Mouse (Mus musculus) olfactory bulb, adult 2 months (tissue): ENCODE data around the gene Fmo5. TPM values are rescaled to one million over a fixed set of nuclear protein-coding genes. Genes with fewer than 3 reads are reported as not detected.

Experiments used
- H3K27ac ChIP-seq: fragments of 200-500 bp; 2 replicates; pipeline ENCODE4 v1.5.1; 2012; ENCODE audit warnings: low read depth, low read length; ENCODE audit not compliant: insufficient read depth
- H3K4me1 ChIP-seq: fragments of 200-500 bp; 2 replicates; pipeline ENCODE4 v1.6.1; 2012; ENCODE audit warnings: low read length; ENCODE audit not compliant: control insufficient read depth, insufficient read depth
- H3K4me3 ChIP-seq: fragments of 200-500 bp; 2 replicates; pipeline ENCODE4 v1.5.1; 2012; ENCODE audit warnings: mild to moderate bottlenecking, low read depth, low read length, moderate library complexity; ENCODE audit not compliant: insufficient read depth
- CTCF ChIP-seq: fragments of 200-500 bp; IDR thresholded peaks from 2 replicates; pipeline ENCODE4 v1.5.1; 2012; ENCODE audit warnings: low read depth, mild to moderate bottlenecking, low read length, moderate library complexity; ENCODE audit not compliant: insufficient read depth
- POLR2A ChIP-seq: fragments of 200-500 bp; IDR thresholded peaks from 2 replicates; pipeline ENCODE4 v1.6.1; 2012; ENCODE audit warnings: mild to moderate bottlenecking, low read depth, low read length, moderate library complexity; ENCODE audit not compliant: insufficient read depth
- WGBS: fragments of 180-500 bp; shearing (Covaris S2); methylation state at CpG from one replicate; pipeline ENCODE4 v1.1.7; 2018; 5-methylcytosine and 5-hydroxymethylcytosine counted together
- polyA plus RNA-seq: library from polyadenylated mRNA; stranded (reverse); fragments of >200 nt; gene quantifications from 2 replicates; pipeline ENCODE4 v1.2.4, GENCODE M21; 2012; ENCODE audit warnings: low replicate concordance; ENCODE audit not compliant: missing spikeins, insufficient read depth, insufficient read length

Gene Fmo5
- polyA plus RNA-seq, 1 experiment, result not detected

GRCm38 (mm10) chr3:97681321-97682158 lies 52.9 kb downstream of the Fmo5 start:
- WGBS, result 3% methylated on average over 33 of the region's 33 CpGs
- H3K27ac ChIP-seq, result no peak overlapping the region
- TF ChIP-seq CTCF (peak; percentile 55), POLR2A (no peak)
- H3K4me1 ChIP-seq, result peaks cover 12% of the 10 kb centered on the region; the same call in 1 of the 2 replicates
- peak overlapping the region; percentile 28 for H3K4me3 ChIP-seq

GRCm38 (mm10) chr3:97682159-97682502 lies 53.5 kb downstream of the Fmo5 start:
- WGBS, result 8% methylated on average over 11 of the region's 11 CpGs

GRCm38 (mm10) chr3:97682576-97682975 lies 54.0 kb downstream of the Fmo5 start:
- H3K4me3 ChIP-seq, result no peak overlapping the region
- TF ChIP-seq CTCF (no peak), POLR2A (no peak)
- H3K27ac ChIP-seq, result no peak overlapping the region
- peaks cover 12% of the 10 kb centered on the region; the same call in 1 of the 2 replicates for H3K4me1 ChIP-seq
- 44% methylated on average over 5 of the region's 5 CpGs for WGBS

More at GRCm38 (mm10) chr3:97682159-97682502, 53.5 kb downstream of the Fmo5 start:
- TF ChIP-seq POLR2A, result no peak
- TF ChIP-seq CTCF, result no peak
- Histone ChIP-seq H3K4me3 (no peak overlapping the region), H3K27ac (no peak overlapping the region), H3K4me1 (peaks cover 12% of the 10 kb centered on the region; the same call in 1 of the 2 replicates)

- TF ChIP-seq POLR2A (no peak), CTCF (no peak)
- H3K27ac ChIP-seq, result no peak overlapping the region
- WGBS, result 18% methylated on average over 16 of the region's 16 CpGs
- H3K4me1 ChIP-seq, result peaks cover 12% of the 10 kb centered on the region; the same call in 1 of the 2 replicates
- no peak overlapping the region for H3K4me3 ChIP-seq
These were observed 55.1 kb downstream of the Fmo5 start for GRCm38 (mm10) chr3:97683560-97684195.

DNA sequence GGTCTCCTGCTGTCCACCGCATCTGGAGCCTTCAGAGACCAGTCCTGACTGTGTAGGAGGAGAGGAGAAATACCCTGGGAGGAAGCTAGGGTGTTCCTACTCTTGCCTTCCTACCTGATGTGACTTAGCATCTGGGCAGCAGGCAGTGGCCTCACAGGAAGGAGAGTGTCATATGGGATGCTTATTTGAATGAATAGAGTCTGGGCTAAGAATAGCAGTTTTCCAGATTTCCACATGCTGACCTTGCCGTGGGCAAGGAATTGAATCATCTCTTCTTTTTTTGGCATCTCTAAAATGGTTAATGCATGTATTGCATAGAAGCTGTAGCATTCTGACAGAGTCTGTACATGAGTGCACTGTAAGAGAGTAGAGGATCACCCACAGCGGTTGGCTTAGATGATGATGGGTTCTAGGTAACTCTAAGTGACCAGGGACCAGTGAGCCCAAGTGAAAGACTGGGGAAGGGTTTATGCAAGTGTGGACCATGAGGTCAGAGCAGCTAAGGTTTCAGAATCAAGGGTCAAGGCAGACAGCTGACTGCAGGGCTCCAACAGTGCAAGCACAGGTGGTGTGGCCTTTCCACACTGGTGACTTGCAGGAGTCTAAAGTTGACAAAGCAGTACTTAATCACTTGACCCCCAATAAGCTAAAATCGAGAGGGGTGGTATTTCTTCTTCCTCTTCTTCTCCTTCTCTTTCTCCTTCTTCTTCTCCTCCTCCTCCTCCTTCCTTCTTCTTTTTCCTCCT lies 57.9 kb downstream of the Fmo5 start:
- no peak overlapping the region for H3K27ac ChIP-seq
- WGBS, result 76% methylated on average over 4 of the region's 4 CpGs
- TF ChIP-seq CTCF (no peak), POLR2A (no peak)
- H3K4me1 ChIP-seq, result peaks cover 14% of the 10 kb centered on the region; the same call in 1 of the 2 replicates
- no peak overlapping the region for H3K4me3 ChIP-seq

DNA sequence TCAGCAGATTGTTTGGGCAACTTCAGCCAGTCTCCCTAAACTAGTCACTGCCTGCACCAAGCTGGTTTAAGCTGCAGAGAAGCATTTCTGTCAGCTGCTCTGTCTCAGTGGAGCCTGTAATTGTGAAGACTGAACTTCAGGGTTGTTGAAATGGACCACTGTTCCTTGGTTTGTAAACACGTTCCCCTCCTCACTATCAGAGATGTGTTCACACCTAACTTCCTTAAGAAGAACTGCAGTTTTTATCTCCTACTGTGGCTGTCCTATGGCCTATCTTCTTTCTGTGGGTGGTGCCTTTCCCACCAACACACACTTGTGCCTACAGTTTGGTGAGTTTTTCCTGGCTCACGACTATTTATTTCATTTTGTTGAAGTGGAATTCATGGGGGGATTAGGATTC lies 60.7 kb downstream of the Fmo5 start:
- no peak overlapping the region for H3K4me3 ChIP-seq
- peaks cover 10% of the 10 kb centered on the region for H3K4me1 ChIP-seq
- TF ChIP-seq POLR2A (no peak), CTCF (no peak)
- no peak overlapping the region for H3K27ac ChIP-seq
- 71% methylated on average over 2 of the region's 2 CpGs for WGBS

GRCm38 (mm10) chr3:97690590-97690989 lies 62.0 kb downstream of the Fmo5 start:
- TF ChIP-seq POLR2A (no peak), CTCF (no peak)
- H3K27ac ChIP-seq, result no peak overlapping the region
- WGBS, result 67% methylated on average over 7 of the region's 7 CpGs
- no peak overlapping the region for H3K4me3 ChIP-seq
- H3K4me1 ChIP-seq, result peaks cover 10% of the 10 kb centered on the region

- Histone ChIP-seq H3K4me1 (peaks cover 10% of the 10 kb centered on the region), H3K4me3 (no peak overlapping the region), H3K27ac (peak overlapping the region; percentile 19; the same call in 1 of the 2 replicates)
- no peak for TF ChIP-seq POLR2A
- TF ChIP-seq CTCF, result no peak
- 44% methylated on average over 12 of the region's 12 CpGs for WGBS
These were observed 62.9 kb downstream of the Fmo5 start for GRCm38 (mm10) chr3:97691443-97692017.
